Mouse (Mus musculus): Measurements from ENCODE around the gene Slc12a8.

GRCm38 (mm10) chr16:33611291-33611690 lies 94.2 kb downstream of the Slc12a8 start:
- TF ChIP-seq POLR2A (IDR thresholded peaks at IDR 0.05; ENCODE audit: low read depth, low read length) = no peak
- no peak for TF ChIP-seq CTCF (IDR thresholded peaks at IDR 0.05; ENCODE audit: borderline replicate concordance, insufficient read depth, low read length)

Measured in embryonic fibroblast, embryonic 13.5 days (primary cell).